Mouse (Mus musculus): ENCODE measurements around the gene Gm49359. TPM values are rescaled to one million over a fixed set of nuclear protein-coding genes. Genes with fewer than 3 reads are reported as not detected.
"Not testable (repeated sequence)": the region's sequence is repeated elsewhere in the genome, so short reads cannot be mapped to it uniquely, and the experiment has no call there.

Gene Gm49359
- 18.0 and 18.2 TPM in 2 replicates for polyA plus RNA-seq (2011; ENCODE audit: insufficient read depth, insufficient read length, low read depth, missing spikeins)

DNA sequence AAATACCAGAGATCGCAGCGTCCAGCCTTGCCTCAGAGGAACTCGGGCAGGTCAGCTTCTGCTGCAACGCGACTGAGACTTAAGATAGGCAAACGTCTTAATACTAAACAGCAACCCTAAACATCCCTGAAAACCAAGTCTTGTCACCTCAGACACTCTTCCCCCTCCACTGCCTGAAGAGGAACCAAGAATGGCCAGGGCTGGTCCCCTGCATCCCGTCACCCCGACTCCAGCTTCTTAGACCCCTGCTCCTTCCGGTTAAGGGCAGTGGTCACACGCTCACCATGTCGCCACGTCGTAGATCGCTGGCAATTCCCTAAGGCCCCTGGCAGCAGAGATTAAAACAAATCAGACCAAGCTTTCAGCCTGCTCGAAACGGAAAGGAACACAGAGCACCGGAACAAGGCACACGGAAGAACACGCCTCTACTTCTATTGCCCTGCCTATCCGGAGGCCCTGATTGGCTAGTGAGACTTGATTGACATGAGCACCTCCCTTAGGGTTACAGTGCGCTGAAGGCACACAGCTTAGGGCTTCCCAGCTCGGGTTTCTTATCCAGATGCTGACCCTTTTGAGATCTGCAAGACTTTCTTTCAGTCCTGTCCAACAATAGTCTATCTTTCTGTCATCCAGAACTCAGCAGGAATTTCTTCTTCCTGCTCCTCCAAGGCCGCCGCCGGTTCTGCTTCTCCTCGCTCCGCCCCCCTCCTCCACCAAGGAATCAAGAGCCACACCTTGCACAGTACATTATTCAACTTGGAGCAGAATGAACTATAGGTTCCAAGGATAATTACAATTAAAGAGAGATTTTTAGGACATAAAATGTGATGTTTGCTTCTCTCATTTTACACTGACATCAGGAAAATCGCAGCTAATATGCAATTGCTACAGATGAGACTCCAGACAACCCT lies at the start of gene Gm49359:
Gene Gm49359 (minus strand): TSS at position 409 of the 911 bp plus-strand sequence.
- H3K4me3 ChIP-seq (ENCODE audit: low read depth, low read length), result peak within 1 kb of the TSS; percentile 97
- not testable (repeated sequence) for H3K4me1 ChIP-seq (ENCODE audit: control insufficient read depth, insufficient read depth, low read length); H3K27me3 ChIP-seq (ENCODE audit: control insufficient read depth, insufficient read depth, low read length, poor library complexity, severe bottlenecking); H3K9me3 ChIP-seq (replicated peaks; ENCODE audit: control insufficient read depth, insufficient read depth, low read length, poor library complexity, severe bottlenecking); H3K36me3 ChIP-seq (ENCODE audit: control insufficient read depth, insufficient read depth, low read length, poor library complexity, severe bottlenecking)
- peak within 1 kb of the TSS; percentile 69 for H3K9ac ChIP-seq (ENCODE audit: low read depth, poor library complexity, severe bottlenecking)
- peak within 1 kb of the TSS; percentile 46; the same call in 1 of the 2 replicates for H3K27ac ChIP-seq (ENCODE audit: insufficient read depth, low read length)

GRCm38 (mm10) chr13:62510641-62511420 lies 44.2 kb upstream of the Gm49359 start:
- H3K4me3 ChIP-seq (ENCODE audit: low read depth, low read length); H3K36me3 ChIP-seq (ENCODE audit: control insufficient read depth, insufficient read depth, low read length, poor library complexity, severe bottlenecking); H3K4me1 ChIP-seq (ENCODE audit: control insufficient read depth, insufficient read depth, low read length); H3K9me3 ChIP-seq (replicated peaks; ENCODE audit: control insufficient read depth, insufficient read depth, low read length, poor library complexity, severe bottlenecking); H3K9ac ChIP-seq (ENCODE audit: low read depth, poor library complexity, severe bottlenecking); H3K27me3 ChIP-seq (ENCODE audit: control insufficient read depth, insufficient read depth, low read length, poor library complexity, severe bottlenecking): not testable (repeated sequence)
- H3K27ac ChIP-seq (ENCODE audit: insufficient read depth, low read length), result peak overlapping the region; percentile 95

DNA sequence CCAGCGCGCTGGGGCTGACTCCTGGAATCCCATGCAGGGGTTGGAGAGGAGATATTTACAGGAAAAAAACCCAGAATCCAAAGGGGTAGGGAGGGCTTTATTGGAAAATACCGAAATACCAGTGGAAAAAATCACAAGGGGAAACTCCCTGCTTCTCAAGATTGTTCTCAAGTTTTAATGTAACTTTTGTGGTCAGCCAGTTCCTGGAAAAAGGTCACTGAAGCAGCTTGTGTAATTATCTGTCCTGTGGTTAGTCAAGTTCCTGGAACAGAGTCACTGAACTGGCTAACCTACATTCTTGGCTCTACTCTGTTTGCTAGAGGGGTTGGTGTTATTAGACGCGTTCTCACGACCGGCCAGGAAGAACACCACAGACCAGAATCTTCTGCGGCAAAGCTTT lies 6.0 kb upstream of the Gm49359 start:
- peaks cover 11% of the 10 kb centered on the region for H3K9me3 ChIP-seq (replicated peaks; ENCODE audit: control insufficient read depth, insufficient read depth, low read length, poor library complexity, severe bottlenecking)
- H3K4me1 ChIP-seq (ENCODE audit: control insufficient read depth, insufficient read depth, low read length); H3K27me3 ChIP-seq (ENCODE audit: control insufficient read depth, insufficient read depth, low read length, poor library complexity, severe bottlenecking); H3K36me3 ChIP-seq (ENCODE audit: control insufficient read depth, insufficient read depth, low read length, poor library complexity, severe bottlenecking); H3K27ac ChIP-seq (ENCODE audit: insufficient read depth, low read length); H3K4me3 ChIP-seq (ENCODE audit: low read depth, low read length); H3K9ac ChIP-seq (ENCODE audit: low read depth, poor library complexity, severe bottlenecking): not testable (repeated sequence)

- H3K36me3 ChIP-seq (ENCODE audit: control insufficient read depth, insufficient read depth, low read length, poor library complexity, severe bottlenecking); H3K4me3 ChIP-seq (ENCODE audit: low read depth, low read length); H3K27ac ChIP-seq (ENCODE audit: insufficient read depth, low read length); H3K4me1 ChIP-seq (ENCODE audit: control insufficient read depth, insufficient read depth, low read length); H3K9ac ChIP-seq (ENCODE audit: low read depth, poor library complexity, severe bottlenecking); H3K27me3 ChIP-seq (ENCODE audit: control insufficient read depth, insufficient read depth, low read length, poor library complexity, severe bottlenecking): not testable (repeated sequence)
- H3K9me3 ChIP-seq (replicated peaks; ENCODE audit: control insufficient read depth, insufficient read depth, low read length, poor library complexity, severe bottlenecking), result peaks cover 11% of the 10 kb centered on the region
- peak; percentile 45 for TF ChIP-seq CTCF (IDR thresholded peaks at IDR 0.05; ENCODE audit: low read depth, low read length)
Observed at GRCm38 (mm10) chr13:62469947-62470346, 3.3 kb upstream of the Gm49359 start.

Other genes starting within 250 kb of the Gm49359 start
- 11.4 and 12.6 TPM in 2 replicates for gene Gm3604, start 83.7 kb downstream of the Gm49359 start, polyA plus RNA-seq (2011; ENCODE audit: insufficient read depth, insufficient read length, low read depth, missing spikeins)
- gene Zfp935, start 91.7 kb upstream of the Gm49359 start, polyA plus RNA-seq (2011; ENCODE audit: insufficient read depth, insufficient read length, low read depth, missing spikeins), result not detected in 2 replicates
- 47.1 and 52.0 TPM in 2 replicates for gene Zfp934, start 104.4 kb upstream of the Gm49359 start, polyA plus RNA-seq (2011; ENCODE audit: insufficient read depth, insufficient read length, low read depth, missing spikeins)
- 7.2 and 8.5 TPM in 2 replicates for gene 6720489N17Rik, start 157.3 kb upstream of the Gm49359 start, polyA plus RNA-seq (2011; ENCODE audit: insufficient read depth, insufficient read length, low read depth, missing spikeins)

All from ES-Bruce4 (cell line).